Mouse (Mus musculus) left cerebral cortex, postnatal 14 days (tissue): Measurements from ENCODE around the gene Gm26992. TPM values are rescaled to one million over a fixed set of nuclear protein-coding genes. Genes with fewer than 3 reads are reported as not detected.

Experiments used
- total RNA-seq, 2 experiments: library from RNA; stranded (reverse); gene quantifications; 2 replicates each; pipeline ENCODE4 v1.2.3; 2021

Gene Gm26992
- total RNA-seq, 2 experiments from 2014 or later: not detected

Other genes with a start within 250 kb of the Gm26992 start
- 10 to 100 TPM; 86.5 to 95.3 TPM for gene Nap1l2, start 235.4 kb upstream of the Gm26992 start, total RNA-seq
- not detected for gene Cdx4, start 100.6 kb upstream of the Gm26992 start, total RNA-seq
- 10 to 100 TPM; 11.2 to 11.8 TPM for gene Chic1, start 65.5 kb upstream of the Gm26992 start, total RNA-seq
- under 1 TPM in 1 of 2 experiments, not detected in 1; 0.46 TPM for gene Tsx, start 7.5 kb upstream of the Gm26992 start, total RNA-seq
- not detected for gene Zcchc13, start 208.6 kb downstream of the Gm26992 start, total RNA-seq